Mouse (Mus musculus) kidney, postnatal 0 days (tissue): ENCODE results near the gene Phkb. TPM values are rescaled to one million over a fixed set of nuclear protein-coding genes. Genes with fewer than 3 reads are reported as not detected.
"Not testable (repeated sequence)": the region's sequence is repeated elsewhere in the genome, so short reads cannot be mapped to it uniquely, and the experiment has no call there.

ENCODE experiments used
- ATAC-seq: fragments of 200-750 bp; cut with Nextera tagmentation; replicated peaks from 2 replicates; pipeline ENCODE4 v1.8.0; 2017; ENCODE audit warnings: low read depth, moderate number of reproducible peaks, moderate TSS enrichment, moderate library complexity; ENCODE audit not compliant: low FRiP score
- DNase-seq: peaks from one replicate; pipeline ENCODE4 v3.0.0-alpha.2; 2016; ENCODE audit warnings: low spot score
- H3K27ac ChIP-seq: fragments of 300-500 bp; sonication (generic); 2 replicates; pipeline ENCODE4 v1.5.1; 2014; ENCODE audit warnings: mild to moderate bottlenecking
- H3K27me3 ChIP-seq: fragments of 300-500 bp; sonication (generic); 2 replicates; pipeline ENCODE4 v1.6.1; 2014; ENCODE audit warnings: low read length, mixed read lengths; ENCODE audit not compliant: insufficient read depth
- H3K36me3 ChIP-seq: fragments of 300-500 bp; sonication (generic); 2 replicates; pipeline ENCODE4 v1.6.1; 2014; ENCODE audit warnings: low read length, mixed read lengths; ENCODE audit not compliant: insufficient read depth
- H3K4me1 ChIP-seq: fragments of 300-500 bp; sonication (generic); replicated peaks from 2 replicates; pipeline ENCODE4 v1.6.1; 2014; ENCODE audit warnings: antibody characterized with exemption, low read length, mixed read lengths; ENCODE audit not compliant: insufficient read depth
- H3K4me2 ChIP-seq: fragments of 300-500 bp; sonication (generic); 2 replicates; pipeline ENCODE4 v1.6.1; 2014; ENCODE audit warnings: mild to moderate bottlenecking, low read length, moderate library complexity, mixed read lengths
- H3K4me3 ChIP-seq: fragments of 300-500 bp; sonication (generic); replicated peaks from 2 replicates; pipeline ENCODE4 v1.5.1; 2014; ENCODE audit warnings: low read depth, low read length
- H3K9ac ChIP-seq: fragments of 300-500 bp; sonication (generic); 2 replicates; pipeline ENCODE4 v1.6.1; 2014; ENCODE audit warnings: low read depth, low read length
- H3K9me3 ChIP-seq: fragments of 300-500 bp; sonication (generic); replicated peaks from 2 replicates; pipeline ENCODE4 v1.6.1; 2016; ENCODE audit warnings: low read length, inconsistent platforms, mixed read lengths
- CTCF ChIP-seq: IDR thresholded peaks from 2 replicates; pipeline ENCODE4 v1.5.1; 2016; ENCODE audit warnings: antibody characterized with exemption, low read depth, mild to moderate bottlenecking, moderate library complexity
- WGBS: fragments of 180-500 bp; shearing (Covaris S2); extraction: QIAGEN DNeasy Blood & Tissue Kit; methylation state at CpG from one replicate; pipeline ENCODE4 v1.1.7; 2014; 5-methylcytosine and 5-hydroxymethylcytosine counted together
- polyA plus RNA-seq: library from polyadenylated mRNA; unstranded; fragments of >200 nt; fragmentation: Nextera tagmentation; extraction: Ambion mirVana; gene quantifications from 2 replicates; pipeline ENCODE4 v1.2.1, GENCODE M21; 2015

Phkb gene
- polyA plus RNA-seq, 1 experiment from 2014 or later = 44.8 TPM

DNA sequence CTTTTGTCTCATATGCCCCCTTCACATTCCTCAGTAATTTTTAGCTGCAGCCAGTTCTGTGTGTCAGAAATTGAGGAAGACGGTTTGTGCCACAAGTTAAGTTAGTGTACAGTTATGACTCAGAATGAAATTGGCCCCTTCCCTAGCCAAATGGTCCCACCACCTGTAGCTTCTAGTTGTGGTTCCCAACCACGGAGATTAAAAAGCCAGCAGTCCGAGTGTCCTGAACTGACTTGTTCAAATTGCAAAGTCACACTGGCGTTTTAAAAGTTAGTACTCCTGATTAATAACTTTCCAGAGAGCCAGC, 683 bp downstream of the Phkb start:
- Histone ChIP-seq H3K36me3 (no peaks in the 10 kb centered on the region), H3K27me3 (no peaks in the 10 kb centered on the region), H3K9me3 (no peaks in the 10 kb centered on the region), H3K4me2 (peak overlapping the region; percentile 61), H3K4me1 (peaks cover 7% of the 10 kb centered on the region; the same call in 1 of the 2 replicates), H3K9ac (peak overlapping the region; percentile 87), H3K27ac (peak overlapping the region; percentile 94), H3K4me3 (peak overlapping the region; percentile 75)
- no peak for TF ChIP-seq CTCF
- ATAC-seq (no peak), DNase-seq (peak; percentile 16)
- 1% methylated on average over 4 of the region's 4 CpGs for WGBS

GRCm38 (mm10) chr8:85845887-85846286, 5.1 kb downstream of the Phkb start:
- Histone ChIP-seq H3K4me1 (no peaks in the 10 kb centered on the region), H3K27me3 (no peaks in the 10 kb centered on the region), H3K36me3 (no peaks in the 10 kb centered on the region), H3K27ac (no peak overlapping the region), H3K9me3 (no peaks in the 10 kb centered on the region), H3K9ac (no peak overlapping the region), H3K4me3 (no peak overlapping the region), H3K4me2 (no peak overlapping the region)
- no peak for ATAC-seq
- no peak for TF ChIP-seq CTCF
- no peak for DNase-seq

DNA sequence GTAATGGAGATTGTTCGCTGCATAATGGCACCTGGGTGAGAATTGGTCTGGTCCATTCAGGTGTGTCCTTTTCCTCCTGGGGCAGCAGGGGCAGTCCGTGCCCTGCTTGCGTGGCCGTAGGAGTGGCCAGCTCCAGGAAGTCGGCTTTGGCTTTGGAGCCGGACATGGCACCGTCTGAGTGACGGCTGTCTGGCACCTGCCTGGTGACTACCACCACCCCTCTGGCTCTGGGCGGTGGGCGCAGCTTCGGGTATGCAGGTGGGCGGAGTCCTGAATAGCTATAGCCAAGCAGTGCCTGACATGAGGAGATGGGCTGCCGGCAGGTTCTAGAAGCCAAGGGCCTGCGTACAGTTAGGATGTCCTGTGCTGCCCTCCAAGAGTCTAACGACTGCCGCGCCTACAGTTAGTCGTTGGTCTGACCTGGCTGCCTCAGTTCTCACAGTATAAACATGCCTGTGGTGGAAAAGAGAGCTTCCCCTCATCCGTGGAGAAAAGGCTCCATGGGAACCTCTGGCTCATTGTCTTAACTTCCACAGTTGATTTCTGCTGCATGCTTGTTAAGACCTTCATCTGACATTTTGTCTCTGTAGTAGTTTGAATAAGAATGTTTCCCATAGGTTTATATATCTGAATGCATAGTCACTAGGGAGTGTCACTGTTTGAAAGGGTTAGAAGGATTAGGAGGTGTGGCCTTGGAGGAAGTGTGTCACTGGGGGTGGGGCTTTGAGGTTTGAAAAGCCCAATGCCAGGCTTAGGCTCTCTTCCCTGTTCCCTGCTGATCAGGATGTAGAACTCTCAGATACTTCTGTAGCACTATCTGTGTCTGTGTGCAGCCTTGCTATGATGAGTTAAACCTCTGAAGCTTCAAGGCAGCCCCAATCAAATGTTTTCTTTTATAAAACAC, 13.7 kb downstream of the Phkb start:
- no peak overlapping the region for H3K4me2 ChIP-seq

GRCm38 (mm10) chr8:85857227-85857896, 16.6 kb downstream of the Phkb start:
- not testable (repeated sequence) for H3K4me2 ChIP-seq, H3K9me3 ChIP-seq, ATAC-seq, DNase-seq, H3K27ac ChIP-seq, H3K9ac ChIP-seq, H3K27me3 ChIP-seq, H3K4me1 ChIP-seq, H3K4me3 ChIP-seq, H3K36me3 ChIP-seq
- WGBS = 47% methylated on average over 11 of the region's 11 CpGs

More for the DNA sequence above, 13.7 kb downstream of the Phkb start:
- WGBS = 86% methylated on average over 19 of the region's 19 CpGs
- no peak overlapping the region for H3K27ac ChIP-seq
- DNase-seq (no peak), ATAC-seq (0 out of 2 replicates have a peak, but pooled peaks have one; percentile 46)
- no peak overlapping the region for H3K4me3 ChIP-seq
- 0 out of 2 replicates have a peak, but pooled peaks cover 3% of the 10 kb centered on the region for H3K36me3 ChIP-seq
- no peak overlapping the region for H3K9ac ChIP-seq
- TF ChIP-seq CTCF = no peak
- H3K9me3 ChIP-seq = no peaks in the 10 kb centered on the region
- H3K27me3 ChIP-seq = no peaks in the 10 kb centered on the region
- no peaks in the 10 kb centered on the region for H3K4me1 ChIP-seq

- no peak overlapping the region for H3K9ac ChIP-seq
- H3K27me3 ChIP-seq = no peaks in the 10 kb centered on the region
- ATAC-seq (no peak), DNase-seq (peak; percentile 9)
- no peak overlapping the region for H3K4me3 ChIP-seq
- H3K4me1 ChIP-seq = no peaks in the 10 kb centered on the region
- H3K4me2 ChIP-seq = no peak overlapping the region
- no peaks in the 10 kb centered on the region for H3K9me3 ChIP-seq
- H3K27ac ChIP-seq = no peak overlapping the region
- H3K36me3 ChIP-seq = no peaks in the 10 kb centered on the region
- WGBS = 36% methylated on average over 5 of the region's 5 CpGs
- TF ChIP-seq CTCF = no peak
Observed at GRCm38 (mm10) chr8:85860612-85861011, 19.9 kb downstream of the Phkb start.

DNA sequence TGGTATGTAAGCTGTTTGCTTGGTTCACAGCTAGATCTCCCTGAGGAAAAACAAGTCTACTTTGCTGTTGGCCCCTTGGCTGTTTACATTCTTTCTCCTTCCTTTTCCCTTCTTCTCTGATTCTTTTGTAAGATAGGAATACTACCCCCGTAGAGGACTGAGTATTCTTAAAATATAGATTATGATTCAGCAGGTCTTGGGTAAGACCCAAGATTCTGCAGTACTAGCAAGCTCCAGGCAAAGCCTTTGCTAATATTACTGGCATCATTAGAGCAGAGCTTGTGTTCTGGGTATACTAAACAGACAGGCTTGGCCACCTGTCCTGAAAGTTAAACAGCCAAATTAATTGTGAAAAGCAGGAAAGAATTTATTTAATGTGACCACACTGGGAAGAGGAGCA, 21.6 kb downstream of the Phkb start:
- TF ChIP-seq CTCF = no peak
- Histone ChIP-seq H3K4me3 (no peak overlapping the region), H3K4me2 (no peak overlapping the region), H3K9ac (no peak overlapping the region), H3K27me3 (no peaks in the 10 kb centered on the region), H3K27ac (no peak overlapping the region), H3K4me1 (no peaks in the 10 kb centered on the region), H3K36me3 (no peaks in the 10 kb centered on the region), H3K9me3 (no peaks in the 10 kb centered on the region)
- WGBS = 44% methylated on average over 1 of the region's 1 CpGs
- no peak for ATAC-seq
- no peak for DNase-seq
